Mouse (Mus musculus): ENCODE measurements around the gene Btbd8. TPM values are rescaled to one million over a fixed set of nuclear protein-coding genes. Genes with fewer than 3 reads are reported as not detected.

Btbd8 gene
- polyA plus RNA-seq, 1 experiment from 2014 or later: 3.7 TPM

DNA sequence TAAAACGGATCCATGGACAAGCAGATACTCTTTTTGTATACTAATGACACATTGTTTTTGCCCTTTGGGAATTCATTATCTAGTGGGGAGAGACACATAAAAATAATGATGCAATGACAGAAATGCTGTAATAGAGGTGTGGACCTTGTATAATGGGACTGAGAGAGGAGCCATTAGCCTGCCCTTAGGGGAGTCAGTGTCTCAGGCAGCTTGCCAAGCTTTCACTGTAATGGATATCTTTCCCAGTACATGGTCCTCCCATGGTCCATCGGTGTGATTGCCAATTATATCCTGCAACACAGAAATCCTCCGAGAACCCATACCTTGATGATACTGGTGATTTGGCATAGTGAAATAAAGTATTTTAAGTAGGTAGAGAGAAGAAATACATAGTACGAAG lies 6.5 kb downstream of the Btbd8 start:
- WGBS: 89% methylated on average over 4 of the region's 4 CpGs
- H3K36me3 ChIP-seq (ENCODE audit: control insufficient read depth, insufficient read depth, low read length): no peaks in the 10 kb centered on the region
- no peak for ATAC-seq (ENCODE audit: low read depth)
- H3K27ac ChIP-seq (ENCODE audit: low read length): no peak overlapping the region
- H3K4me1 ChIP-seq (replicated peaks; ENCODE audit: control insufficient read depth, insufficient read depth, low read length): no peaks in the 10 kb centered on the region; the same call in 1 of the 2 replicates
- no peak overlapping the region for H3K9ac ChIP-seq (ENCODE audit: low read length)
- H3K27me3 ChIP-seq (ENCODE audit: control insufficient read depth, insufficient read depth, low read depth, low read length): no peaks in the 10 kb centered on the region
- H3K9me3 ChIP-seq (ENCODE audit: control insufficient read depth, low read length): no peaks in the 10 kb centered on the region
- no peak overlapping the region for H3K4me3 ChIP-seq (ENCODE audit: low read length)
- H3K4me2 ChIP-seq (ENCODE audit: low read depth, low read length): no peak overlapping the region

DNA sequence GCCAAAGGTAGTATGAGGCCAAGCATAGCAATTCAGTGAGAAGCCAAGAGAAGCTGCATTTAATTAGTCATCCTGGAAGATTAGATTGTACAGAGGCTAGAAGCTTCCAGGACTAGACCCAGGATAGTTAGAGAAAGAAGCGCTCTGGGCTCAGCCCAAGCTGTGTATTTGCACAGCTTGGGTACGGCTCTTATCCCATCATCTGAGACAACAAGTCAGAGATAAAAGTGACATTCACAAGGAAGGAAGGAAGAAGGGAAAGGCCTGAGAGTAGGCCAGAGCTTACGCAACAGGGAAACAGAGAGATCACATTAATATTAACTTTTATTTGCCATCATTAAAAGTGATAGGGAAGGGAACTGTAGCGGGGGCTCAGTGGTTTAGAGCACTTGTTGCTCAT lies 10.2 kb downstream of the Btbd8 start:
- H3K9ac ChIP-seq (ENCODE audit: low read length): no peak overlapping the region
- H3K27ac ChIP-seq (ENCODE audit: low read length): no peak overlapping the region
- ATAC-seq (ENCODE audit: low read depth): no peak
- no peaks in the 10 kb centered on the region for H3K27me3 ChIP-seq (ENCODE audit: control insufficient read depth, insufficient read depth, low read depth, low read length)
- no peaks in the 10 kb centered on the region for H3K4me1 ChIP-seq (replicated peaks; ENCODE audit: control insufficient read depth, insufficient read depth, low read length)
- 0 out of 2 replicates have a peak, but pooled peaks cover 3% of the 10 kb centered on the region for H3K36me3 ChIP-seq (ENCODE audit: control insufficient read depth, insufficient read depth, low read length)
- H3K4me3 ChIP-seq (ENCODE audit: low read length): no peak overlapping the region
- H3K4me2 ChIP-seq (ENCODE audit: low read depth, low read length): no peak overlapping the region
- no peaks in the 10 kb centered on the region for H3K9me3 ChIP-seq (ENCODE audit: control insufficient read depth, low read length)
- WGBS: 66% methylated on average over 4 of the region's 4 CpGs

DNA sequence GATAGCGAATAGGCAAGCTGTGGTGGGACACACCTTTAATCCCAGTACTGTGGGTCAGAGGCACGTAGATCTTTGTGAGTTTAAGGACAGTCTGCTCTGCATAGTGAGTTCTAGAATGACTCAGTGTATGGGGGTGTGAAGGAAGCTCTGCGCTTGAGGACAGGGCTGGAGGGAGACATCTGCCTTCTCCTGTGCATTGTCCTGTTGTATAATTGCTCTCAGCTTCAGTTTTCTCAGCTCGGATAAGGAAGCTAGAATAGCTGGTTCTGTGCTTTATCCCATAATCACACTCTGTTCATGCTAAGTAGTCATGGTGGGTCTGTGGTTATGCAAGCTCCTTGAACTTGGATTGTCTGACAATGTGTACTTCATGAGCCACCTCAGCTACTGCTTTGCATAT lies 11.0 kb downstream of the Btbd8 start:
- Histone ChIP-seq H3K27ac (ENCODE audit: low read length) (no peak overlapping the region), H3K9me3 (ENCODE audit: control insufficient read depth, low read length) (no peaks in the 10 kb centered on the region), H3K36me3 (ENCODE audit: control insufficient read depth, insufficient read depth, low read length) (0 out of 2 replicates have a peak, but pooled peaks cover 3% of the 10 kb centered on the region), H3K9ac (ENCODE audit: low read length) (no peak overlapping the region), H3K4me2 (ENCODE audit: low read depth, low read length) (no peak overlapping the region), H3K4me1 (replicated peaks; ENCODE audit: control insufficient read depth, insufficient read depth, low read length) (no peaks in the 10 kb centered on the region), H3K4me3 (ENCODE audit: low read length) (no peak overlapping the region), H3K27me3 (ENCODE audit: control insufficient read depth, insufficient read depth, low read depth, low read length) (no peaks in the 10 kb centered on the region)
- ATAC-seq (ENCODE audit: low read depth): no peak
- WGBS: 86% methylated on average over 4 of the region's 4 CpGs

DNA sequence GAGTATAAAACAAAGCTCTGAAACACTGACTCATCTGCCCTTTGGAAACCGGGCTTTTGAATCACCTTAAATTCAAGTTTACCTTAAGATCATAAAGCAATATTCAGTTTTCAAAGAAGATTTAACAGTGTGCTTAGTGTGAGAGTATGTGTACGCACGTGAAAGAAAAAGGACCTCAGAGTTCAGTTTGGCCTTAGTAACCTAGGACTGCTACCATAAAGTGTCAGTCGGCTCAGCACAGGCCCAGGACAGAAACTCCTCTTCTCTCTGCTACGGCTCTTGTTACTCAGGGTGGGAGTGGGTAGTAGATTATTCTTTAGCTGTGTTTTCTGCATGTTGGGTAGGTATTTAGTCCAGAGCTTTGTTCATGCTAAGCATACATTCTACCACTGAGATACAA lies 11.8 kb downstream of the Btbd8 start:
- Histone ChIP-seq H3K9ac (ENCODE audit: low read length) (no peak overlapping the region), H3K27ac (ENCODE audit: low read length) (no peak overlapping the region), H3K27me3 (ENCODE audit: control insufficient read depth, insufficient read depth, low read depth, low read length) (no peaks in the 10 kb centered on the region), H3K4me3 (ENCODE audit: low read length) (no peak overlapping the region), H3K4me1 (replicated peaks; ENCODE audit: control insufficient read depth, insufficient read depth, low read length) (no peaks in the 10 kb centered on the region), H3K36me3 (ENCODE audit: control insufficient read depth, insufficient read depth, low read length) (0 out of 2 replicates have a peak, but pooled peaks cover 3% of the 10 kb centered on the region), H3K9me3 (ENCODE audit: control insufficient read depth, low read length) (no peaks in the 10 kb centered on the region), H3K4me2 (ENCODE audit: low read depth, low read length) (no peak overlapping the region)
- WGBS: 84% methylated on average over 5 of the region's 5 CpGs
- ATAC-seq (ENCODE audit: low read depth): no peak

DNA sequence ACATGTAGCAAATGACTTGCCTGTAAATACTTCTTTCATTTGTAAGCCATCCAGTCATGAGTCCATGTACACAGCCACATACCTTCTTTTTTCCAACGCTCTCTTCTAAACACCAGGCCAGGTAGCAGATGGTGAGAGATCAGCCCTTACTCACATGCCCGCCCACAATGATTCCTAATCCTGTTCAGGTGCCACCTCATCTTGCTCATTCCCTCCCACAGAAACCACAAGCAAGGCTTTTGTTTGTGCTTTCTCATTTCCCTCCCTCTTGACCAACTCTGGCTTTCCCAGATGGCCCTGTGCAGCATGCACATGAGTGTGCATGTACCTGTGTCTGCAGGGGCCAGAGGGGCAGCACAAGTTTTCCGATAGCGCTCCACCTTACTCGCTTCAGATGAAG lies 12.5 kb downstream of the Btbd8 start:
- Histone ChIP-seq H3K27me3 (ENCODE audit: control insufficient read depth, insufficient read depth, low read depth, low read length) (no peaks in the 10 kb centered on the region), H3K4me2 (ENCODE audit: low read depth, low read length) (no peak overlapping the region), H3K9ac (ENCODE audit: low read length) (no peak overlapping the region), H3K4me3 (ENCODE audit: low read length) (no peak overlapping the region), H3K4me1 (replicated peaks; ENCODE audit: control insufficient read depth, insufficient read depth, low read length) (no peaks in the 10 kb centered on the region), H3K27ac (ENCODE audit: low read length) (no peak overlapping the region), H3K9me3 (ENCODE audit: control insufficient read depth, low read length) (no peaks in the 10 kb centered on the region), H3K36me3 (ENCODE audit: control insufficient read depth, insufficient read depth, low read length) (0 out of 2 replicates have a peak, but pooled peaks cover 3% of the 10 kb centered on the region)
- 89% methylated on average over 5 of the region's 5 CpGs for WGBS
- ATAC-seq (ENCODE audit: low read depth): no peak

DNA sequence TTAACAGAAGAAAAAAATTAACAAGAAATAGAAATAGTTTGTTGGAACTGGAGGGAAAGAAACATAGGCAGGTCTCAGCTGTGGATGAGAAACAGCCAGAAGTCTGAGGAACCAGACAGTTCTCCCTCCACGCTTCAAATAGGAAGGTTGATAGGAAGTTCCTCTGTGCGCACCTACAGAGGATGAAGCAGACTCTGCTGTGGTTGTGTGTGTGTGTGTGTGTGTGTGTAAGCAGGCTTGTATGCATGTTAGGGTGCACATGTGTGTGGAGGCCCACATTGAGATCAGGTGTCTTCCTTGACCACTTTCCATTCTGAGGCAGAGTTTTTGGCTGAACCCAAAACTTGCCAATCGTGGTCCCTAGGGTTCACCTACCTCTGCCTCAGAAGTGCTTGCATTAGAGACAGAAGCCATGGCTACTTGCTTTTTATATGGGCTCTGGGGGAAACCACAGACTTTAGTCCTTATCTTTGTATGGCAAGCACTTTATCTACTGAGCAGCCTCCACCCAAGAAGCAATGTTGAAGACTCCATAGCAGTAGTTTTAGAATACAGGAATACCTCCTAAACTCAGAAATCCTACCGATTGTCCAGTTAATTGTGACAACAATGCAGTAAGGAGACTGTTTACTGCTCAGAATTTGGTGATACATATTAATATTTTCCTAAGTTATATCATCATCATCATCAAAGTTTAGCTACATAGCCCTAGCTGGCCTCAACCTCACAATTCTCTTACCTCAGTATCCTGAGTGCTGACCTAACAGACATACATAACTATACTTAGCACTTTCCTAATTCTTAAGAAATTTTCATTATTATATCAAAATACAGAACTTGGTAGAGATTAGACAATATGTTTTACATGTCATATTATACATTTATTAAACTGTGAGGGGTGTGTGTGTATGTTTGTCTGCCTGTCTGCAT lies 24.6 kb downstream of the Btbd8 start:
- no peak for ATAC-seq (ENCODE audit: low read depth)
- WGBS: 84% methylated on average over 4 of the region's 4 CpGs
- no peak overlapping the region for H3K4me3 ChIP-seq (ENCODE audit: low read length)

DNA sequence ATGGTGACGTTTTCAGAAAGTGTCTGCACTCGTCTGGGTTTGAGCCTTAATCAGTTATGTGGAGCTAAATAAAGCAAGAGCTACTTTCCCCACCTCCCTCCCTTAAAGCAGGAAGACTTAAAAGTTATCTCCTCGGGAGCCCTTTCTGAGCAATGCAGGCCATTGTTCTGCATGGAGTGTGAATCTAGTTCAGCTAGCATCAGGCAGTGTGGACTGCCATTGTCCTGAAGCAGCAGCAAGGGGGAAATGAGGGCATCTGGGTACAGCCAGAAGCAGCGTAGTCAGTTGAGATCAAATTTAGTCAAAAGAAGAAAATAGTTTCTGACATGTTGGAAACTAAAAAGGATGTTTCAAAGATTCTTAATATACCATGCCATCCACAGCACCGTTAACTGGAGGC lies 28.7 kb downstream of the Btbd8 start:
- H3K36me3 ChIP-seq (ENCODE audit: control insufficient read depth, insufficient read depth, low read length): 0 out of 2 replicates have a peak, but pooled peaks cover 4% of the 10 kb centered on the region
- 55% methylated on average over 5 of the region's 5 CpGs for WGBS
- H3K27me3 ChIP-seq (ENCODE audit: control insufficient read depth, insufficient read depth, low read depth, low read length): no peaks in the 10 kb centered on the region
- no peaks in the 10 kb centered on the region for H3K4me1 ChIP-seq (replicated peaks; ENCODE audit: control insufficient read depth, insufficient read depth, low read length)
- no peak for ATAC-seq (ENCODE audit: low read depth)
- no peaks in the 10 kb centered on the region for H3K9me3 ChIP-seq (ENCODE audit: control insufficient read depth, low read length)
- H3K4me3 ChIP-seq (ENCODE audit: low read length): no peak overlapping the region
- H3K4me2 ChIP-seq (ENCODE audit: low read depth, low read length): no peak overlapping the region
- H3K9ac ChIP-seq (ENCODE audit: low read length): no peak overlapping the region
- no peak overlapping the region for H3K27ac ChIP-seq (ENCODE audit: low read length)

More for the DNA sequence above, 24.6 kb downstream of the Btbd8 start:
- H3K4me2 ChIP-seq (ENCODE audit: low read depth, low read length): no peak overlapping the region
- H3K27ac ChIP-seq (ENCODE audit: low read length): no peak overlapping the region
- H3K27me3 ChIP-seq (ENCODE audit: control insufficient read depth, insufficient read depth, low read depth, low read length): no peaks in the 10 kb centered on the region
- H3K36me3 ChIP-seq (ENCODE audit: control insufficient read depth, insufficient read depth, low read length): no peaks in the 10 kb centered on the region
- H3K4me1 ChIP-seq (replicated peaks; ENCODE audit: control insufficient read depth, insufficient read depth, low read length): no peaks in the 10 kb centered on the region
- H3K9me3 ChIP-seq (ENCODE audit: control insufficient read depth, low read length): no peaks in the 10 kb centered on the region
- H3K9ac ChIP-seq (ENCODE audit: low read length): no peak overlapping the region

DNA sequence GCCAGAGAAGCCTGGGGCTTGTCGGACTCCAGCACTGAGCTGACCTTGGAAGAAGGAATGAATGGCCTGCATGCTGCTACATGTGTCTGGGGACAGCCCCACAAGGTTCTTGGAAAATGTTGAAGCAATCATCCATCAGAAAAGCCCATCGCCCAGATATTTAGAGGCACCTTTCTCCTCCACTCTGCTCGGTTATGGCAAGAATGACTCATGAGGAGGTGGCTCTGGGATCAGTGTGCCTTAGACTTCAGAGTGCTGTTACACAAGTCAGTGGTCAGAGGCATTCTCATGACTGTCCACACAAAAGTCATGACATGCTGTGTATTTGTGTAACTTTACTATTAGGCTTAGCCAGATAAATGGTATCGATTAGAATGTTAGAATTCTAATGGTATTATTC lies 29.3 kb downstream of the Btbd8 start:
- H3K27me3 ChIP-seq (ENCODE audit: control insufficient read depth, insufficient read depth, low read depth, low read length): no peaks in the 10 kb centered on the region
- no peak overlapping the region for H3K4me3 ChIP-seq (ENCODE audit: low read length)
- 85% methylated on average over 4 of the region's 4 CpGs for WGBS
- H3K4me2 ChIP-seq (ENCODE audit: low read depth, low read length): no peak overlapping the region
- H3K9me3 ChIP-seq (ENCODE audit: control insufficient read depth, low read length): no peaks in the 10 kb centered on the region
- 0 out of 2 replicates have a peak, but pooled peaks cover 4% of the 10 kb centered on the region for H3K36me3 ChIP-seq (ENCODE audit: control insufficient read depth, insufficient read depth, low read length)
- no peaks in the 10 kb centered on the region for H3K4me1 ChIP-seq (replicated peaks; ENCODE audit: control insufficient read depth, insufficient read depth, low read length)
- H3K27ac ChIP-seq (ENCODE audit: low read length): no peak overlapping the region
- H3K9ac ChIP-seq (ENCODE audit: low read length): no peak overlapping the region
- ATAC-seq (ENCODE audit: low read depth): no peak

DNA sequence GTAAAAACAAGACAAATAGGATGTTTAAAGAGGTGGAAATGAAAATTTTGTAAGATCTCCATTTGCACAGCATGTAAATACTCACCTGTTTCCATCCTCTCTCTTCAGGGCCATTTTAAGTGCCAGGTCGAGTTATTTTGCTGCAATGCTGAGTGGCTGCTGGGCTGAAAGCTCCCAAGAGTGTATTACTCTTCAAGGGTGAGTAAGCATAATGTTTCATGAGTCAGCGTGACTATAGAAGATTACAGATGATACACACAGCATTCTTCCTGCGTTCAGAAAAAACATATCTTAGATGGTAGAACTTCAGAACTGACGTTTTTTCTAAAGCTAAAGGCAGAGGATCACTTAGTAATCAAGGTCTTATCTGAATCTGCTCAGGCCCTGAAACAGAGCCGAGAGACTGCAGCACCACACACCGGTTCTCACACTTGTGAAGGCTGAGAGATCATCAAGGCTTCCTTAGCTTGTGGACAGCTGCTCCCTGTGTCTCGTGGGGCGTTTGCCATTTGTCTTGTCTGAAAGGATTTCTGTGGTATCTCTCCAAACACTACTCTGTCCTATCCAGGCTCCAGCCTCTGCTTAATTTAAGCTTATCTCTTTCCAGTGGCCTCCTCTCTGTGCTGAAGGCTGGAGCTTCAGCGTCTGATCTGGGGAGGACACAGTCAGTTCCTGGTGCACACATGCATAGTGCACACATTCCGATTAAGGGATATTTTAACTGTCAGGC lies 33.0 kb downstream of the Btbd8 start:
- H3K27ac ChIP-seq (ENCODE audit: low read length): no peak overlapping the region
- no peaks in the 10 kb centered on the region for H3K27me3 ChIP-seq (ENCODE audit: control insufficient read depth, insufficient read depth, low read depth, low read length)
- no peaks in the 10 kb centered on the region for H3K4me1 ChIP-seq (replicated peaks; ENCODE audit: control insufficient read depth, insufficient read depth, low read length)
- H3K9ac ChIP-seq (ENCODE audit: low read length): no peak overlapping the region
- no peak overlapping the region for H3K4me2 ChIP-seq (ENCODE audit: low read depth, low read length)
- 0 out of 2 replicates have a peak, but pooled peaks cover 6% of the 10 kb centered on the region for H3K36me3 ChIP-seq (ENCODE audit: control insufficient read depth, insufficient read depth, low read length)
- H3K4me3 ChIP-seq (ENCODE audit: low read length): no peak overlapping the region
- no peak for ATAC-seq (ENCODE audit: low read depth)
- no peaks in the 10 kb centered on the region for H3K9me3 ChIP-seq (ENCODE audit: control insufficient read depth, low read length)
- whole genome bisulfite sequencing: 70% methylated on average over 10 of the region's 10 CpGs
